Mouse (Mus musculus): ENCODE data around the gene Gp9. TPM values are rescaled to one million over a fixed set of nuclear protein-coding genes. Genes with fewer than 3 reads are reported as not detected.

The Gp9 gene
- polyA plus RNA-seq, 1 experiment: 2,862 TPM

DNA sequence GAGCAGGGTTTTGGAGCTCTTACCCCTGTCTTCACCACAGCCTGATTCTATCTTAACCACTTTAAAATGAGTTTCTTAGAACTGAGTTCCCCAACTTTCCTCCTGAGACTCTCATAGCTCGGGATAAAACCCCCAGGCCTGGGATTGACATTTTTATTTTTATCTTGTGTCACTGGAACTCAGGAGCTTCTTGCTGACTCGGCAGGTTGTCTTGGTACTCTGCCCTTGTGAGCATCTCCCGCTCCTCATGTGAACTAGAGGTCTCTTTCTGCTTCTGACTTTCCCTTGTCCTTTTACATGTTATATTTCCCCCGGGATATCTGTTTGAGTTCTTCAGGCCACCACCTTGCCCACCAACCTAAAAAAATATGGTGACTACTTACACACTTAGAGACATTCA is 40.9 kb upstream of the Gp9 start:
- H3K9me3 ChIP-seq: peaks cover 21% of the 10 kb centered on the region

DNA sequence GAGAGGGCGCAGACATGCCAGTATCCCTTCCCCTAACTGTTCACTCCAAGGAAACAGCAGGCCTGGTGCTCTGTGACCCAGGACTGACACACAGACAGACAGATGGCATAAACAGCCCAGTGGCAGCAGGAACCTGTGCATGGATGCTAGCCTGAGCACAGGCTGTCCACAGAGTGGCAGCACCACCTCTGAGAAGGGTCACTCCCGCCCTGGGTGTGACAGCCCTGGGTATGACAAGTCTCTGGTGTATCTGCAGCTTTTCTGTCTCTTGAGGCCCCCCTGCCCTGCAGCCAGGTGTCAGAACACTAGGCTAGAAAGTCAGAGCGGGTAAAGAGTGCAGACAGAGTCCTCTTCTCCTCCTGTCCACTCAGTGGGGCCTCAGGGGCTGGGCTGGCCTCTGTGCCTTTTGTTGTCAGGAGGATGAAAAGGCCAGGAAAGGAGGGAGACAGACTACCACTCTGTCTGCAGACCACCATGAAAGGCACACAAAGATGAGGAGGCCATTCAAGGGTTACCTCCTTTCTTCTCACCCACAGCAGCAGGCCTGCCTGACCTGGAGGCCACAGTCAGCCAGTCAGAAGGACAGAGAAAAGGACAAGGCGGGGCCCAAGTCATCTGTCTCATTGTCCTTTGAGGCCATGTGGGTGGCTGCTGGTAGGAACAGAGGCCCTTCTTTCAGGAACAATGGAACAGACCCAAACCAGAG is 39.8 kb upstream of the Gp9 start:
- Histone ChIP-seq H3K9me3 (peaks cover 21% of the 10 kb centered on the region), H3K4me3 (replicated peaks) (peak overlapping the region; percentile 43)
- TF ChIP-seq GATA1 (IDR thresholded peaks at IDR 0.05; ENCODE audit: borderline replicate concordance, low read length) (no peak), FLI1 (IDR thresholded peaks at IDR 0.05; ENCODE audit: low read length) (no peak)

More for the DNA sequence above, 40.9 kb upstream of the Gp9 start:
- Histone ChIP-seq H3K27me3 (replicated peaks) (peaks cover 36% of the 10 kb centered on the region), H3K4me1 (peaks cover 87% of the 10 kb centered on the region), H3K4me3 (replicated peaks) (no peak overlapping the region), H3K36me3 (replicated peaks; ENCODE audit: low read length) (peaks cover 74% of the 10 kb centered on the region)
- TF ChIP-seq GATA1 (IDR thresholded peaks at IDR 0.05; ENCODE audit: borderline replicate concordance, low read length) (no peak), FLI1 (IDR thresholded peaks at IDR 0.05; ENCODE audit: low read length) (no peak)

DNA sequence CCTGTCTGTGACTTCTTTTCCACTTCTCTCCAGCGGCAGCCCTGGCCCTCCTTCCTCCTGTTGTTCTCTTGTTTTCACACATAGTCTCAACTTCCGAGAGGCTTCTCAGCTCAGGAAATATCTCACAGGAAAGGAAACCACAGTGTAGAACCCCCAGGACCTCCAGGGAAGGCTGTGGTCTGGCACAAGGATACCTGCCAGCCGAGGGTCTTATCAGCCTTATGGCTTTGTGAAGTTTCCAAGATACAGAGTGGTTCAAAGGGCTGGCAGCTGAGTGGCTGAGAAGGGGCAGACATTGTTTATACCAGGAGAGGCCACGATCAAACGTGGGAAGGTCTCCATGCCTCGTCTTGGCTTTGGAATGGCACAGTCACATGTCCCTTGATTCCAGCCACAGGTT is 38.0 kb upstream of the Gp9 start:
- TF ChIP-seq FLI1 (IDR thresholded peaks at IDR 0.05; ENCODE audit: low read length) (no peak), GATA1 (IDR thresholded peaks at IDR 0.05; ENCODE audit: borderline replicate concordance, low read length) (no peak)
- peak overlapping the region; percentile 48 for H3K4me3 ChIP-seq (replicated peaks)
- peaks cover 8% of the 10 kb centered on the region for H3K27me3 ChIP-seq (replicated peaks)

More for the DNA sequence above, 39.8 kb upstream of the Gp9 start:
- Histone ChIP-seq H3K4me1 (peaks cover 87% of the 10 kb centered on the region), H3K27me3 (replicated peaks) (peaks cover 25% of the 10 kb centered on the region), H3K36me3 (replicated peaks; ENCODE audit: low read length) (peaks cover 84% of the 10 kb centered on the region)

DNA sequence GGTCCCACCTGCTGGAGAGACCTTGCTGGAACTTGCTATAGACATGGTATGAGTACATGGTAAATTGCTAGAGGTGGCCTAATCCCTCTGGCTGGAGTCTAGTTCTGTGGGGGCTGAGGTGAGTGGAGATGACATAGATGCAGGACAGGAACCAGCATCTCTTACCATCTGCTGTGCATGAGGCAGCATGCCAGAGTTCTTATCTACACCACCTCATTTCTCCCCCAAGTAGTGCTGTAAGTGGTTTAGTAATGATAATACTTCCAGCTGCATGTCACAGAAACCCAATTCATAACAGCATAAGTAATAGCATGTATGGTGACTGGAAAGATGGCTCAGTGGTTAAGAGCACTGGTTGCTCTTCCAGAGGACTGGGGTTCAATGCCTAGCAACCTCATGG is 37.4 kb upstream of the Gp9 start:
- Histone ChIP-seq H3K4me3 (replicated peaks) (peak overlapping the region; percentile 4), H3K36me3 (replicated peaks; ENCODE audit: low read length) (peaks cover 71% of the 10 kb centered on the region), H3K4me1 (peaks cover 96% of the 10 kb centered on the region), H3K27me3 (replicated peaks) (peaks cover 4% of the 10 kb centered on the region), H3K9me3 (peaks cover 4% of the 10 kb centered on the region)
- TF ChIP-seq FLI1 (IDR thresholded peaks at IDR 0.05; ENCODE audit: low read length): no peak
- no peak for TF ChIP-seq GATA1 (IDR thresholded peaks at IDR 0.05; ENCODE audit: borderline replicate concordance, low read length)

More for the DNA sequence above, 38.0 kb upstream of the Gp9 start:
- peaks cover 90% of the 10 kb centered on the region for H3K4me1 ChIP-seq
- H3K9me3 ChIP-seq: peaks cover 10% of the 10 kb centered on the region
- peaks cover 77% of the 10 kb centered on the region for H3K36me3 ChIP-seq (replicated peaks; ENCODE audit: low read length)

DNA sequence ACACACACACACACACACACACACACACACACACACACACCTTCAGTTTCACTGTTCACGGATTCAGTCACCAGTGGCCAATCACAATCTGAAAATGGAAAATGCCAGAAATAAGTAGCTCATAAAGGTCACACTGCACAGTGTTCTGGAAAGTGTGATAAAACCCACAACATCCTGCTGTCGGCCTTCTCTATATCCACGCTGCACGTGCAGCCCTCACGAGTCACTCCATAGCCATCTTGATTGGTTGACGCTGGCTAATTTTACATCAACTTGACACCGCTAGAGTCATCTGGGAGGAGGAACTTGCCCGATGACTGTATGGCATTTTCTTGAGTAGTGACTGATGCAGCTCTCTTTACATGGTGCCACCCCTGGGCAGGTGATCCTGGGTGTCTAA is 35.9 kb upstream of the Gp9 start:
- H3K4me3 ChIP-seq (replicated peaks): peak overlapping the region; percentile 66
- peaks cover 64% of the 10 kb centered on the region for H3K36me3 ChIP-seq (replicated peaks; ENCODE audit: low read length)
- H3K27me3 ChIP-seq (replicated peaks): no peaks in the 10 kb centered on the region
- no peaks in the 10 kb centered on the region for H3K9me3 ChIP-seq
- TF ChIP-seq GATA1 (IDR thresholded peaks at IDR 0.05; ENCODE audit: borderline replicate concordance, low read length) (no peak), FLI1 (IDR thresholded peaks at IDR 0.05; ENCODE audit: low read length) (no peak)
- H3K4me1 ChIP-seq: peaks cover 100% of the 10 kb centered on the region

DNA sequence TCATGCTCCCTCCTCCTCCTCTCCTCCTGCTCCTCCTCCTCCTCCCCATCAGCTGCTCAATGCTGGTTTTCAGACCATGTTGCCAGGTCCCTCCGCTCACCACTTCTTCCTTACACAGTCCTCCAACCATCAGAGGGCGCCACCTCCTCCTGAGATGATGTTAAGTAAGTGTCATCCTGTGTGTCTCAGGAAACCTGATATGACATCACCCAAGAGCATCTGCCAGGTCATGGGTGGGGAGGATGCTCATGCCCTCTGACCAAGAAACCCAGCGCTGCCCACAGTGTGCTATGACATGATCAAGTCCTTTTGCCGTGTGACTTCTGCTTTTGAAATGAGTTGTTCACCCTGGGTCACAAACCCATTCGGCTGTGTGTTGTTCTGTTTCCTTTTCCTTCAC is 35.1 kb upstream of the Gp9 start:
- TF ChIP-seq FLI1 (IDR thresholded peaks at IDR 0.05; ENCODE audit: low read length): no peak
- TF ChIP-seq GATA1 (IDR thresholded peaks at IDR 0.05; ENCODE audit: borderline replicate concordance, low read length): no peak
- H3K27me3 ChIP-seq (replicated peaks): no peaks in the 10 kb centered on the region
- H3K36me3 ChIP-seq (replicated peaks; ENCODE audit: low read length): peaks cover 66% of the 10 kb centered on the region
- peaks cover 100% of the 10 kb centered on the region for H3K4me1 ChIP-seq
- no peaks in the 10 kb centered on the region for H3K9me3 ChIP-seq
- H3K4me3 ChIP-seq (replicated peaks): peak overlapping the region; percentile 34

DNA sequence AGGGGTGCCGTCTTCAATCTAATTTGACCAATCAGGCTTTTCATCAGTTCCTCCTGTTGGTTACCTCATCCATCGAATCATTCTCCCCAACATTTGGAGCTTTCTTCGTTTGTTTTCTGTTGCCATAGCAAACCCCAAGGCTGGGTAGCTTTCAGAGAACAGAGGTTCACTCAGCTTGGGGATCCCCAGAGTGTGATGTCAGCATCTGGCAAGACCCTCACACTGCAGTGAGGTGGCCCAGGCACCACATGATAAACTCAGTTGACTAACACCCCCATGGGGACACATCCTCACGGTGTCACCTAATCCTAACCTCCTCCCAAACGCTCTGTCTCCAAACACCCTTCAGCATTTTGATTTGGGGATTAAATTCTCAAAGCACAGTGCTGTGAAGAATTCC is 34.6 kb upstream of the Gp9 start:
- H3K27me3 ChIP-seq (replicated peaks): no peaks in the 10 kb centered on the region
- TF ChIP-seq FLI1 (IDR thresholded peaks at IDR 0.05; ENCODE audit: low read length) (no peak), GATA1 (IDR thresholded peaks at IDR 0.05; ENCODE audit: borderline replicate concordance, low read length) (no peak)
- H3K4me1 ChIP-seq: peaks cover 100% of the 10 kb centered on the region

DNA sequence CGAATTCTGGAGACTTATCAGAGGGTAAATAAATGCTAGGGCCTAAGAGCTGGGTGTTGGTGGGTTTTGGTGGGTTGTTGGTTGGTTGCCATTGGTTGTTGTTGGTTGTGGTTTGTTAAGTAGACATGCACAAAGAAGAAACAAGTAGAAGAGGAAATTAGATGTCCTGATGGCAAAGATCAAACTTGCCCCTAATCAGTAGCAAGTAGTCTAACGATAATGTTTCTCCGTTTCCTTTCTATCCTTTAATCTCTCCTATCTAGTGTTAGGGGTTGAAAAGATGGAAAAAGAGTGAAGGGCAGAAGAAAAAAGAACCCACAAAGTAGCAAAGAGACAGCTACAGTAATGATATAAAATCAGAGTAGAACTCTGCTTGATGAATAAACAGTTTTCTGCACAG is 33.2 kb upstream of the Gp9 start:
- H3K27me3 ChIP-seq (replicated peaks): no peaks in the 10 kb centered on the region
- H3K4me3 ChIP-seq (replicated peaks): no peak overlapping the region
- H3K9me3 ChIP-seq: no peaks in the 10 kb centered on the region
- peaks cover 100% of the 10 kb centered on the region for H3K4me1 ChIP-seq
- TF ChIP-seq GATA1 (IDR thresholded peaks at IDR 0.05; ENCODE audit: borderline replicate concordance, low read length) (no peak), FLI1 (IDR thresholded peaks at IDR 0.05; ENCODE audit: low read length) (no peak)
- peaks cover 62% of the 10 kb centered on the region for H3K36me3 ChIP-seq (replicated peaks; ENCODE audit: low read length)

More for the DNA sequence above, 34.6 kb upstream of the Gp9 start:
- H3K9me3 ChIP-seq: no peaks in the 10 kb centered on the region
- no peak overlapping the region for H3K4me3 ChIP-seq (replicated peaks)
- peaks cover 65% of the 10 kb centered on the region for H3K36me3 ChIP-seq (replicated peaks; ENCODE audit: low read length)

DNA sequence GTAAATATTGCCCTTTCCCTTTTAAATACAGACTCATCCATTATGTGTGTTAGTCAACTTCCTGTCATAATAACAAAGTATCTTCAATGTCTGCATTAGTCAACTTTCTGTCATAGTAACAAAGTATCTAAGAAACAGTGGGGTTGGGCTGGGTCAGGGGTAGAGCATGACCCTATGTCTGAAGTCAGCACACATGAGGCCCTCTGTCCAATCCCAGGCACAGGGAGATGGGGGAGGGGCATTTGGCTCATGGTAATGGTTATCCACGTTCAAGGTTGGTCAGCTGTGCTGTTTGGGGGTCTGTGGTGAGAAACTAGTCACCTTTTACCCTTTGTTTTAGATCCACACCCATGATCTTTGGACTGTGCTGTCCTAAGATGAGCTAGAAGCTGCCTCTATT is 32.6 kb upstream of the Gp9 start:
- H3K9me3 ChIP-seq: no peaks in the 10 kb centered on the region
- H3K4me3 ChIP-seq (replicated peaks): peak overlapping the region; percentile 52
- no peak for TF ChIP-seq GATA1 (IDR thresholded peaks at IDR 0.05; ENCODE audit: borderline replicate concordance, low read length)
- TF ChIP-seq FLI1 (IDR thresholded peaks at IDR 0.05; ENCODE audit: low read length): no peak
- H3K4me1 ChIP-seq: peaks cover 100% of the 10 kb centered on the region
- H3K27me3 ChIP-seq (replicated peaks): no peaks in the 10 kb centered on the region
- peaks cover 64% of the 10 kb centered on the region for H3K36me3 ChIP-seq (replicated peaks; ENCODE audit: low read length)

DNA sequence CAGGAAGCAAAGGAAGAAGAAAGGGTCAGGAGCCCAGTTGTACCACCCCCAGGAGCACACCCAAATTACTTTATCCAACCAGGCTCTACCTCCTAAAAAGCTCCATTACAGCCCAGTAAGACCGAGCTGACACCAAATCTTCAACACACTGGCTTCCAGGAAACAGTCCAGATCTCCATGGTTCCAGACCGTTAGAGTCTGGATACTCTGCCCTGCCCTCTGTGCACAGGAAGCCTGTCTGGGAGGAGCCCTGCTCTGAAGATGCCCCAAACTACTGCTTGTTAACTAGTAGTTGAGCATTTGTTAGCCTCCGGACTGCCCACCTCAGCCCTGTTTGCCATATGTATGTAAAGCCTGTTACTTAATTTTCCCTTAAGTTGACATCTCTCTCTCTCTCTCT is 31.8 kb upstream of the Gp9 start:
- no peak for TF ChIP-seq FLI1 (IDR thresholded peaks at IDR 0.05; ENCODE audit: low read length)
- TF ChIP-seq GATA1 (IDR thresholded peaks at IDR 0.05; ENCODE audit: borderline replicate concordance, low read length): no peak
- peaks cover 100% of the 10 kb centered on the region for H3K4me1 ChIP-seq
- H3K36me3 ChIP-seq (replicated peaks; ENCODE audit: low read length): peaks cover 64% of the 10 kb centered on the region
- H3K4me3 ChIP-seq (replicated peaks): peak overlapping the region; percentile 46
- H3K9me3 ChIP-seq: no peaks in the 10 kb centered on the region
- H3K27me3 ChIP-seq (replicated peaks): no peaks in the 10 kb centered on the region
